In genomic region chr15:80225208-80225607, GRCm38 (mm10) we compare ENCODE assay signal across 8 mouse cellular contexts. TPM values are rescaled to one million over a fixed set of nuclear protein-coding genes. Genes with fewer than 3 reads are reported as not detected.
DNase-seq lines count a peak whose midpoint lies in the region; ATAC-seq and TF ChIP-seq lines count a peak whose summit lies in the region.

No protein-coding gene starts in this region.

- 0 out of 2 replicates have a peak, but pooled peaks have one; percentile 20 for ATAC-seq in forebrain, embryonic 16.5 days
- ATAC-seq in intestine, embryonic 16.5 days = peak; percentile 80
- peak; percentile 72 for ATAC-seq in liver, embryonic 13.5 days (ENCODE audit: low read depth)

- peak; percentile 66 for DNase-seq in layer of hippocampus, adult 11-12 months (ENCODE audit: low spot score)
- DNase-seq in layer of hippocampus, adult 9-10 months (ENCODE audit: low spot score) = no peak
- DNase-seq in liver, embryonic 13.5 days = peak; percentile 78
- peak; percentile 40 to 56 for DNase-seq in thymus, adult 18-20 months

- WGBS in forebrain, embryonic 16.5 days = 21% methylated on average over 9 of the region's 9 CpGs
- 24% methylated on average over 9 of the region's 9 CpGs for WGBS in intestine, embryonic 16.5 days
- 11% methylated on average over 9 of the region's 9 CpGs for WGBS in liver, embryonic 13.5 days (ENCODE audit: insufficient replicate concordance)
- WGBS in olfactory bulb, adult 2 months = 14% methylated on average over 9 of the region's 9 CpGs

- no peaks in the 10 kb centered on the region for H3K27me3 ChIP-seq in forebrain, embryonic 16.5 days (replicated peaks; ENCODE audit: control insufficient read depth, insufficient read depth, low read length)
- no peaks in the 10 kb centered on the region for H3K27me3 ChIP-seq in intestine, embryonic 16.5 days (replicated peaks; ENCODE audit: control insufficient read depth, insufficient read depth, low read length)
- no peaks in the 10 kb centered on the region for H3K27me3 ChIP-seq in liver, embryonic 13.5 days

- H3K4me1 ChIP-seq in bone marrow macrophage, adult 2 months (ENCODE audit: control insufficient read depth, insufficient read depth, low read length) = peaks cover 20% of the 10 kb centered on the region
- H3K4me1 ChIP-seq in forebrain, embryonic 16.5 days (replicated peaks; ENCODE audit: control insufficient read depth, insufficient read depth, low read length) = no peaks in the 10 kb centered on the region
- no peaks in the 10 kb centered on the region for H3K4me1 ChIP-seq in intestine, embryonic 16.5 days (ENCODE audit: control insufficient read depth, insufficient read depth, low read length)
- peaks cover 9% of the 10 kb centered on the region for H3K4me1 ChIP-seq in liver, embryonic 13.5 days (replicated peaks)
- H3K4me1 ChIP-seq in olfactory bulb, adult 2 months (ENCODE audit: control insufficient read depth, insufficient read depth, low read length) = peaks cover 9% of the 10 kb centered on the region; the same call in 1 of the 2 replicates

- TF ChIP-seq CTCF in bone marrow macrophage, adult 2 months (IDR thresholded peaks at IDR 0.05; ENCODE audit: low read depth, low read length) = peak; percentile 94
- TF ChIP-seq CTCF in olfactory bulb, adult 2 months (IDR thresholded peaks at IDR 0.05; ENCODE audit: insufficient read depth, low read depth, low read length) = peak; percentile 86; the same call in 1 of the 2 replicates

- no peak overlapping the region for H3K4me3 ChIP-seq in bone marrow macrophage, adult 2 months (ENCODE audit: insufficient read depth, low read length)
- no peak overlapping the region for H3K4me3 ChIP-seq in forebrain, embryonic 16.5 days (replicated peaks; ENCODE audit: low read length)
- no peak overlapping the region for H3K4me3 ChIP-seq in intestine, embryonic 16.5 days (ENCODE audit: low read length)
- no peak overlapping the region for H3K4me3 ChIP-seq in liver, embryonic 13.5 days (replicated peaks)
- H3K4me3 ChIP-seq in olfactory bulb, adult 2 months (ENCODE audit: insufficient read depth, low read depth, low read length) = no peak overlapping the region

- no peaks in the 10 kb centered on the region for H3K9me3 ChIP-seq in forebrain, embryonic 16.5 days (ENCODE audit: control insufficient read depth, low read length)
- H3K9me3 ChIP-seq in intestine, embryonic 16.5 days (ENCODE audit: control insufficient read depth, low read length) = no peaks in the 10 kb centered on the region
- H3K9me3 ChIP-seq in liver, embryonic 13.5 days (replicated peaks) = no peaks in the 10 kb centered on the region

- no peak for TF ChIP-seq POLR2A in bone marrow macrophage, adult 2 months (IDR thresholded peaks at IDR 0.05; ENCODE audit: borderline replicate concordance, low read depth, low read length)
- TF ChIP-seq POLR2A in olfactory bulb, adult 2 months (IDR thresholded peaks at IDR 0.05; ENCODE audit: insufficient read depth, low read depth, low read length) = no peak

- no peak overlapping the region for H3K27ac ChIP-seq in bone marrow macrophage, adult 2 months (ENCODE audit: insufficient read depth, low read depth, low read length)
- H3K27ac ChIP-seq in forebrain, embryonic 16.5 days (ENCODE audit: low read length) = no peak overlapping the region
- H3K27ac ChIP-seq in intestine, embryonic 16.5 days (ENCODE audit: low read length) = no peak overlapping the region
- no peak overlapping the region for H3K27ac ChIP-seq in liver, embryonic 13.5 days
- H3K27ac ChIP-seq in olfactory bulb, adult 2 months (ENCODE audit: insufficient read depth, low read depth, low read length) = no peak overlapping the region

- no peaks in the 10 kb centered on the region for H3K36me3 ChIP-seq in forebrain, embryonic 16.5 days (ENCODE audit: control insufficient read depth, insufficient read depth)
- H3K36me3 ChIP-seq in intestine, embryonic 16.5 days (ENCODE audit: control insufficient read depth, insufficient read depth, low read length) = no peaks in the 10 kb centered on the region
- H3K36me3 ChIP-seq in liver, embryonic 13.5 days = no peaks in the 10 kb centered on the region

- no peak overlapping the region for H3K4me2 ChIP-seq in forebrain, embryonic 16.5 days (ENCODE audit: low read length)
- no peak overlapping the region for H3K4me2 ChIP-seq in intestine, embryonic 16.5 days (ENCODE audit: low read depth, low read length)
- H3K4me2 ChIP-seq in liver, embryonic 13.5 days = no peak overlapping the region

- H3K9ac ChIP-seq in forebrain, embryonic 16.5 days (replicated peaks; ENCODE audit: low read depth, low read length) = no peak overlapping the region
- H3K9ac ChIP-seq in intestine, embryonic 16.5 days (ENCODE audit: low read depth, low read length) = no peak overlapping the region
- H3K9ac ChIP-seq in liver, embryonic 13.5 days = no peak overlapping the region

RNA-seq across cellular contexts. Expression of gene Mief1, which starts 8.6 kb away (rescaled TPM):
- polyA plus RNA-seq in bone marrow macrophage, adult 2 months (2012; ENCODE audit: insufficient read depth, insufficient read length, missing spikeins) = 19.7 and 22.2 TPM in 2 replicates
- polyA plus RNA-seq in forebrain, embryonic 16.5 days (2015; fragmentation: Nextera tagmentation; extraction: Ambion mirVana) = 42.7 and 42.9 TPM in 2 replicates
- polyA plus RNA-seq in intestine, embryonic 16.5 days (2015; fragmentation: Nextera tagmentation; extraction: Ambion mirVana) = 26.0 and 29.1 TPM in 2 replicates
- 18.4 and 21.5 TPM in 2 replicates for polyA plus RNA-seq in liver, embryonic 13.5 days (2015; fragmentation: Nextera tagmentation; extraction: Ambion mirVana)
- not detected in 2 replicates for polyA plus RNA-seq in olfactory bulb, adult 2 months (2012; ENCODE audit: insufficient read depth, insufficient read length, low replicate concordance, missing spikeins)

RNA-seq across cellular contexts. Expression of gene AC140267.1, which starts 10.4 kb away (rescaled TPM):
- polyA plus RNA-seq in bone marrow macrophage, adult 2 months (2012; ENCODE audit: insufficient read depth, insufficient read length, missing spikeins) = not detected in 2 replicates
- polyA plus RNA-seq in forebrain, embryonic 16.5 days (2015; fragmentation: Nextera tagmentation; extraction: Ambion mirVana) = 4.1 TPM in 1 of 2 replicates, not detected in the other
- 4.1 TPM in 1 of 2 replicates, not detected in the other for polyA plus RNA-seq in intestine, embryonic 16.5 days (2015; fragmentation: Nextera tagmentation; extraction: Ambion mirVana)
- polyA plus RNA-seq in liver, embryonic 13.5 days (2015; fragmentation: Nextera tagmentation; extraction: Ambion mirVana) = not detected in 2 replicates
- polyA plus RNA-seq in olfactory bulb, adult 2 months (2012; ENCODE audit: insufficient read depth, insufficient read length, low replicate concordance, missing spikeins) = not detected in 2 replicates

RNA-seq across cellular contexts. Expression of gene Atf4, which starts 29.8 kb away (rescaled TPM):
- 122 and 133 TPM in 2 replicates for polyA plus RNA-seq in bone marrow macrophage, adult 2 months (2012; ENCODE audit: insufficient read depth, insufficient read length, missing spikeins)
- polyA plus RNA-seq in forebrain, embryonic 16.5 days (2015; fragmentation: Nextera tagmentation; extraction: Ambion mirVana) = 122 and 139 TPM in 2 replicates
- polyA plus RNA-seq in intestine, embryonic 16.5 days (2015; fragmentation: Nextera tagmentation; extraction: Ambion mirVana) = 141 and 160 TPM in 2 replicates
- 138 and 152 TPM in 2 replicates for polyA plus RNA-seq in liver, embryonic 13.5 days (2015; fragmentation: Nextera tagmentation; extraction: Ambion mirVana)
- not detected in 2 replicates for polyA plus RNA-seq in olfactory bulb, adult 2 months (2012; ENCODE audit: insufficient read depth, insufficient read length, low replicate concordance, missing spikeins)

RNA-seq across cellular contexts. Expression of gene Rps19bp1, which starts 38.9 kb away (rescaled TPM):
- polyA plus RNA-seq in bone marrow macrophage, adult 2 months (2012; ENCODE audit: insufficient read depth, insufficient read length, missing spikeins) = 18.6 and 26.0 TPM in 2 replicates
- 60.6 and 65.5 TPM in 2 replicates for polyA plus RNA-seq in forebrain, embryonic 16.5 days (2015; fragmentation: Nextera tagmentation; extraction: Ambion mirVana)
- polyA plus RNA-seq in intestine, embryonic 16.5 days (2015; fragmentation: Nextera tagmentation; extraction: Ambion mirVana) = 43.0 and 47.8 TPM in 2 replicates
- 39.6 and 41.9 TPM in 2 replicates for polyA plus RNA-seq in liver, embryonic 13.5 days (2015; fragmentation: Nextera tagmentation; extraction: Ambion mirVana)
- polyA plus RNA-seq in olfactory bulb, adult 2 months (2012; ENCODE audit: insufficient read depth, insufficient read length, low replicate concordance, missing spikeins) = not detected in 2 replicates

RNA-seq across cellular contexts. Expression of gene Mgat3, which starts 51.7 kb away (rescaled TPM):
- not detected in 2 replicates for polyA plus RNA-seq in bone marrow macrophage, adult 2 months (2012; ENCODE audit: insufficient read depth, insufficient read length, missing spikeins)
- polyA plus RNA-seq in forebrain, embryonic 16.5 days (2015; fragmentation: Nextera tagmentation; extraction: Ambion mirVana) = 10.8 and 11.0 TPM in 2 replicates
- polyA plus RNA-seq in intestine, embryonic 16.5 days (2015; fragmentation: Nextera tagmentation; extraction: Ambion mirVana) = 14.8 and 19.7 TPM in 2 replicates
- 0.44 and 0.58 TPM in 2 replicates for polyA plus RNA-seq in liver, embryonic 13.5 days (2015; fragmentation: Nextera tagmentation; extraction: Ambion mirVana)
- 65.1 TPM in 1 of 2 replicates, not detected in the other for polyA plus RNA-seq in olfactory bulb, adult 2 months (2012; ENCODE audit: insufficient read depth, insufficient read length, low replicate concordance, missing spikeins)

Comparison
In these comparisons a context has a peak if more than half of its experiments do, and no peak if none do; other contexts are left out.
1. ATAC-seq: peak in every context shown above with its lines; median percentile 80 in intestine, embryonic 16.5 days; 72 in liver, embryonic 13.5 days; 20 in forebrain, embryonic 16.5 days.